Mouse (Mus musculus) heart, postnatal 25 days (tissue): Measurements from ENCODE around the gene Gm21822. TPM values are rescaled to one million over a fixed set of nuclear protein-coding genes. Genes with fewer than 3 reads are reported as not detected.
"Not testable (repeated sequence)": the region's sequence is repeated elsewhere in the genome, so short reads cannot be mapped to it uniquely, and the experiment has no call there.

Source experiments
- DNase-seq: peaks from one replicate; pipeline ENCODE4 v3.0.0; 2022; ENCODE audit warnings: low spot score
- intact Hi-C: fragments of 180-260 bp; cut with DNase I; formaldehyde crosslinking; loops from one replicate; pipeline ENCODE4 v1.15.1; 2025
- total RNA-seq, 2 experiments: library from RNA; stranded (reverse); gene quantifications; 2 replicates each; pipeline ENCODE4 v1.2.3; 2021

The Gm21822 gene
- total RNA-seq: not detected

GRCm38 (mm10) chrY:18654182-18654581, at the start of gene Gm21822:
Gene Gm21822 (plus strand): TSS chrY:18654482.
- intact Hi-C loops, DNase-seq: not testable (repeated sequence)
